Mouse (Mus musculus) frontal cortex, postnatal 25 days (tissue): ENCODE measurements at regions not wholly inside any gene's neighbourhood (a gene's known extent, or its start where the extent isn't known, plus 50 kb on each side); places are given as distances from the start of the nearest gene placed in this dataset.
A peak's percentile ranks its signal among the peaks of the same experiment; 100 is the strongest.

Experiments
- DNase-seq, 2 experiments: peaks; one replicate each; pipeline ENCODE4 v3.0.0; 2022; ENCODE audit warnings: low spot score in 2 of 2

DNA sequence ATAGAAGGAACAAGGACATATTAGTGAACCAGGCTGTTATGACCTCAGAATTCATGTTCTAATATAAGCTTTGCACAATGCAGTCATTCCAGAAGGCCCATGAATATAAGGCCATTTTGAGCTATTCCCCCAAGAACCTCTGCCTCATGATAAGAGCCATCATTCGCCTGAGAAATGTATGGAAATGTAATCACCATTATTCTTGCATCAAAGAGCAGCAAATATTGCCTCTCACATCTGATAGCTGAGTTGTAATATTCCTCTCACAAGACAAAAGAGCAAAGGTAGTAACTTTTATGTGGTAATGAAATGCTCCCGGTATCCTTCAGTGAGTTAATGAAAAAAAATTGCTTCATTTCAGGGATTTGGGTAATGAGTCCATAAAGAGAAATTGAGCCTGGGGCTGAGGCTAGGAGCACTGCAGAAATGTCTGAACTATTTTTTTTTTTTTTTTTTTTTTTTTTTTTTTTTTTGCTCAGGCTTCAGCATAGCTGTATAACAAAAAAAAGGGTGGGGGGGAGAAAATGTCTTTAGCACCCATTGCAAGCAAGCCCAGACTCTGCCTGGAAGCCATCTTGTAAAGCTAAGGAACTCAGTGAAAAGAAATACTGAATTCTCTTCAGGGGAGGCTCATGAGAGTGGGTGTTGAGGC, 210.4 kb upstream of the Atp2b1 start:
- no peak for DNase-seq

- DNase-seq, result no peak
Measured at GRCm38 (mm10) chr10:98704559-98704958, 209.6 kb upstream of the Atp2b1 start.

GRCm38 (mm10) chr10:98717856-98718255, 196.3 kb upstream of the Atp2b1 start:
- no peak for DNase-seq

- no peak for DNase-seq
Measured at GRCm38 (mm10) chr10:98718706-98719105, 195.5 kb upstream of the Atp2b1 start.

DNA sequence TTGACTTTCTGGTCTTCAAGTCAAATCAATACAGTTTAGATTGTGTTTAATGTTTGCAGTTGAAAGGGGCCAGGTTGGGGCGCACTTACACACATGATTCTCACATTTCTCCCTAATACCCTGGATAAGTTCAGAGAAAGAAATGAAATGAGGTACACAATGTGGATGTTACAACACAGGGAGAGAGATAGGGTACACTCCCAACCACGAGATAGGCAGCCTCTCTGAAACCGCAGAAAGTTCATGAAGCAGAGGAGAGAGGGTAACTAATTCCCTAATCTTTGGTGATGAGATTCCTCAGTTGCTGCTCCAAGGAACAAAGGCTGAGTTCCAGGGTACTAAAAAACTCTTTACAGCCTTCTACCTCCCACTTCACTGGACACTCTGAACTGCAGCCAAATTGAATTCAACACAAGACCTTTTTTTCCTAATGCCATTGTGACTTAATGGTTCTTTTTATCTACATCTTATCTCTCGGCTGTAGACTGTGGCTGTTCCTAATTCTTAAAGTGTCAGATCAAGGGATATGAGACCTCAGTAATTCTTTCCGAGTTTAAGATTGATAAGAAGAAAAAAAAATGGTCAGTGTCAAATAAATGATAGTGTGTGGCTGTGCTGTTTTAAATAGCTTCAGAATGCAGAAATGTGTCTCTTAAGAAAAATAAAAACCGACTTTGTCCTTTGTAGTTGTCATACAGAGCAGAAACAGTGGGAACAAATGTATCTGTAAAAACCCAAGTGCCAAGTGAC, 193.8 kb upstream of the Atp2b1 start:
- no peak for DNase-seq

DNA sequence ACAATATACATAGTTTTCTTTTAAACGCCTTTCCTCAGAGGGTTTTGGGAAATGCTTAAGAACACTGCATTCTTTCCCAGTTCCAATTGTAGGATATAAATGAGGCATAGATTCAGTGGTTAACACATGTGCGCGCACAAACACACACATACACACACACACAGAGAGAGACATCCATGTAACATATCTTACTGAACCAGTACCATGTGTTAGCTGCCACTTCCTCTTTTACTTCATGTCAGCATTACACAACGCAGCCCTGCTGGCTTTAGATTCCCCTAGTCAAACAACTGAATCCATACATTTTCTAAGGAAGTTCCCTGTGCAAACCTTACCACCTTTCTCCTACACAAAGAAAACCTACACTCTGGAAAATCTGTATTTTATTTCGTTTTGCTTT, 189.1 kb upstream of the Atp2b1 start:
- no peak for DNase-seq

DNA sequence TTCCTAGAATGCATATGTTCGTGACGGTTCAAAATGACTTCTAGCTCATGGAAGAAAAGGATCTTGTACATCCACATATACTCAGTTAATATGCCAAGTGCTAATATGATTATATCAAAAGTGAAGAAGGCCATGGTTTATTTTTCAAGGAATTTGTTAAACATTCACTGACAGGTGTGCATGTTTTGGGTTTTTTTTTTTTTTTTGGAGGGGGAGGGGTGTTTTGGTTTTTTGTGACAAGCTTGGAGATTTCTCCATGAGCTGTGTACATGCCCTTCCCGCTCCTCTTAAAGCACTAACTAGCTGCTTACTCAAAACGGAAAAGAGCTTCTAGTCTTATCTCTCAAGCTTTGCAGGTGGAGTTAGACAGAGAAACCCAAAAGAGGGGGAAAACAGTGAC, 187.1 kb upstream of the Atp2b1 start:
- DNase-seq, result no peak

DNA sequence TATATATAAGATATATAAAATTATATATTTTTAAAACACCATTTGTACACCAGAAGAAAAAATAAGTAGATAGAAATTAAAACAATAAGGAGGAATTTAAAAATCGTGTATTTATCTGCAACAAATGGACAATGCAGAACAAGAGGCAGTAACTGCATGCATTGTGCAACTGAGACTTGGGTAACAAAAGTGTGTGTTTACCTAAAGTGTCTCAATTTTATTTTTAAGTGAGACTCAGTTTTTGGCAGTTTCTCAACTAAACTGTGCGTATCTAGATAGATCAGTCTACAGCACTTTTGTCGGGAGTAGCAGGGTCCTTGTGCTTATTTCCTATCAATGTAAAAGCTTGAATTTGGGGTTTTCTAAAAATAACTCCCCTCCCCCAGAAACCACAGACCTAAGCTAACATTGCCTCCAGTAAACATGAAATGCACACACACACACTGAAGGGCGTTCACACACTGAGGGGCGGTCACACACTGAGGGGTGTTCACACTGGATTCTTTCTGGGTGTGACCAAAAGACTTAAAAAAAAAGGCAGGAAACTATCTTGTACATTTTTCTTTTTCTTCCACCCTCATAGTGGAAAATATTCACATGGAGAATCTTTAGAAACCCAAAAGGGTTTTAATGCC, 185.7 kb upstream of the Atp2b1 start:
- DNase-seq, result no peak

- DNase-seq, result no peak
Measured at GRCm38 (mm10) chr10:98733950-98734585, 180.1 kb upstream of the Atp2b1 start.

- no peak for DNase-seq
Measured at GRCm38 (mm10) chr10:98740507-98741147, 173.6 kb upstream of the Atp2b1 start.

GRCm38 (mm10) chr10:98741398-98741797, 172.8 kb upstream of the Atp2b1 start:
- no peak for DNase-seq

DNA sequence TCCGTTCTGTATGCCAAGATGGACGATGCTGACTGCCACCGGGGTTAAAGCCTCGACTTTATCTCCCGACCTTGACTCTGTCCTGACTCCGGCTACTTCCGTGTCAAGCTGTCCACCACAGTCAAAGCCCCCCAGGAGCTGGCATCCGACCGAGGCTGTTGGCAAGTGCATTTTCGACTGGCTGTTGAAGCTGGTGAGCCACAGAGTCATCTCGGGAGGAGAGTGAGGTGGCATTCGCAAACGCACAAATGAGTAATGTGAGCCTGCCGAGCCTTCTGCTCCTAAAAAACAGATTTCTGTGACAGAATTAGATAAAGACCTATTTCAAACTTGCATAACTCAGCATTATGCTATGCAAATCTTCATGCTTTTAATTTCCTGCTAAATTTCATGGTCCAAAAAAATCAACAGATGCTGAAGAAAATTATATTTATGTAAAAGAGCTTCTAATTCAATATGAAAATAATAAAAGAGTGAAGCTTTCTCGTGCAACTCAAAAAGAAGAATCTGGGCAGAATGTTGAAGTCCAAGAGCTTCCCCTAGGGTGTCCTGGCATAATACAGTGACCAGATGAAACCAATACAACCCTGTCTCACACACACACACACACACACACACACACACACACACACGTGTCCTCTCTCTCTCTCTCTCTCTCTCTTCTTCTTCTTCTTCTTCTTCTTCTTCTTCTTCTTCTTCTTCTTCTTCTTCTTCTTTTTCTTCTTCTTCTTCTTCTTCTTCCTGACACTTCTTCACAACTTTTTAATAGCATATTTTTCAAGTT, 171.2 kb upstream of the Atp2b1 start:
- peak; percentile 18 to 22 for DNase-seq

DNA sequence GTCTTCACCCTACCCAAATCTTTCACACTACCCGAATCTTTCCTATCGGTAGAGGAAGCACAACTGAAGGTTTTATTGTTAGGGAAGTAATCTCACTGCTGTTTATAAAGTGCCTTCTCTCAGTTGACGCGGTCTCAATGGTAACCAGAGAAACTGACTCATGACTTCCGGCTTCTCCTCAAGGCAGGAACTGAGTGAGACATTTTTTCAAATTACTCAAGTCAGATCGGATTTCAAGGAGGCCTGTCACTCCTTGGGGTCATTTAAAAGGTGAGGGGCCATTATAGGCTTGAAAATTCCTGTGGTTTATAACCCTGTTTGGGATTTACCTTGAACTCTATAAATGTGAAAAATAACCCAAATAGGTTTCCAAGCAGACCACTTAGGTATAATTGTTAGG, 170.0 kb upstream of the Atp2b1 start:
- DNase-seq, result no peak

GRCm38 (mm10) chr10:98744662-98745061, 169.5 kb upstream of the Atp2b1 start:
- no peak for DNase-seq

- no peak for DNase-seq
Measured at GRCm38 (mm10) chr10:98745409-98745808, 168.8 kb upstream of the Atp2b1 start.

- no peak for DNase-seq
Measured at GRCm38 (mm10) chr10:98745861-98746260, 168.3 kb upstream of the Atp2b1 start.

DNA sequence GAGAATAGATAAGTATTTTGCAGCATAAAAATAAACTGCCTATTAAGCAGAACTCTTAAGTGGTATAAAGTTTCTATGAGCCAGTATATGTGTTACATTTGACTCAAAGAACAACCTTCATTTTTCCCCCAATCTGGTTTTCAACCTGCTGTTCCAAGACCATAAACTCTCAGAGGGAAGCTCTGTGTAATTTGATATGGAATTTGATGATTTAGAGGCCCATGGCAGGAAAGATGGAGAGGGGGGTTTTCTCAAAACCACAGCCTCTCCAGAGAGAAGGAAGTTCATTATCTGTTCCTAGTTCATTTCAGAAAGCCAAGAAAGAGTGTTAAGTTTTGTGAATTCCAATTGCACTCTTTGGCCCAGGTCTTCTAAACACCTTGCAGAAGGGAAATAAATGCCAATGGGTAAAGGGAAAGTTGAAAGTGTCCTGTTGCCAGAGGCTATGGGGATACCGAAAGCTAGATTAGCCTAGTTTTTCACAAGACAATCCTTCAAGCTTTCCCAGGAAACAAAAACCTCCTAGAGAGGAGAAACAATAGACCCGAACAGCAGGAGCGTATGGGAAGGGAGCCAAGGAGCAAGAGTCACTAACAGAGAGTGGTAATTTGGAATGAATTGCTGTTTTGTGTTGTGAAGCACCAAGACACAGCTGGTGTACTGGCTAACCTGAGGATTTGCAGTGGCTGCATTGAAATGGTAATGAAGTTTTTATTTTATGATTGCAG, 165.2 kb upstream of the Atp2b1 start:
- no peak for DNase-seq

DNA sequence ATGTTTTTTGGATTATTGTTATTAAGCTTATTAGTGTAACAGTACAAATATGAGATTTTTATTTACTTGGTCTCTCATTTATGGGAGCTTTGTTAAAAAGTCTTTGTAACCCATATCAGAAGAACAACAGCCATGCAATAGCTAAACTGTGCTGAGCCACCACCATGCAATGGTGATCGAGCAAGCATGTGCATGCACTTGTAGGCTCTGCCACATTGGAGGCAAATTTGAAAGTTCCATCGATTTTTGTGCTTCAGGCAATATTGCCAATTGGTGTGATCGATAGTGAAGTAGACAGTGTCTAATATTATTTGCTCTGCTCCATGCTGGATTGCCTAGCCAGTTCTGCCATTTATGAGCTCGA, 164.6 kb upstream of the Atp2b1 start:
- DNase-seq, result no peak

GRCm38 (mm10) chr10:98751376-98752058, 162.7 kb upstream of the Atp2b1 start:
- no peak for DNase-seq

DNA sequence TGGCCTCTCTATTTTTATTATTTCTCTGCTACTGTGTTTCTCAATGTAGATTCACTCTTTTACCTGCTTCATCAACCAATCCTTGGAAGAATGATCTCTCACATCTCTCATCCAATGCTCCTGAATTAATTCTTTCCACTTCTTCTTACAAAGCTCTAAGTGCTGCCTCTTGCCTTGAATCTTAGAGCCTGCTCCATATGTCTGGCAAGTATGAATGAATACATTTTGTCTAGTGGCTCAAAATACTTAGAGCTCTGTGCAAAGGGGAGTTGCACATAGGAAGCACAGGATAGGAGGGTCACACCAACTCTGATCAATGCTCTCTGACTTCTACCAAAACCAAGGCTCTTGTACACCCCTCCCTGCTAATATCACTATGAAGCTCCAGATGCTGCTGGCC, 153.1 kb upstream of the Atp2b1 start:
- no peak for DNase-seq
